Mouse (Mus musculus): ENCODE data around the gene Tmem131l. TPM values are rescaled to one million over a fixed set of nuclear protein-coding genes. Genes with fewer than 3 reads are reported as not detected.

Gene Tmem131l
- total and polyA plus RNA-seq, 2 experiments from 2014 or later: 22.5 to 37.3 TPM

GRCm38 (mm10) chr3:83865216-83865615, 174.8 kb downstream of the Tmem131l start:
- no peak overlapping the region for H3K4me3 ChIP-seq (ENCODE audit: low read depth, low read length)
- H3K27me3 ChIP-seq (ENCODE audit: insufficient read depth, low read length): no peaks in the 10 kb centered on the region
- no peaks in the 10 kb centered on the region for H3K4me1 ChIP-seq (ENCODE audit: insufficient read depth, low read length)
- DNase-seq (ENCODE audit: low spot score): no peak
- no peak overlapping the region for H3K9ac ChIP-seq (replicated peaks; ENCODE audit: low read length, poor library complexity, severe bottlenecking)
- WGBS: 93% methylated on average over 2 of the region's 2 CpGs
- H3K9me3 ChIP-seq (ENCODE audit: low read length): no peaks in the 10 kb centered on the region
- H3K4me2 ChIP-seq (ENCODE audit: low read depth, low read length, poor library complexity, severe bottlenecking): no peak overlapping the region
- H3K27ac ChIP-seq (ENCODE audit: low read depth, low read length): no peak overlapping the region
- no peaks in the 10 kb centered on the region for H3K36me3 ChIP-seq (ENCODE audit: insufficient read depth, low read length)
- no peak for ATAC-seq (ENCODE audit: low FRiP score)
- no peak for TF ChIP-seq CTCF (IDR thresholded peaks at IDR 0.05)

- 80% methylated on average over 9 of the region's 9 CpGs for WGBS
- Histone ChIP-seq H3K27ac (ENCODE audit: low read depth, low read length) (no peak overlapping the region), H3K4me3 (ENCODE audit: low read depth, low read length) (no peak overlapping the region)
Measured at GRCm38 (mm10) chr3:83864064-83864548, 175.9 kb downstream of the Tmem131l start.

GRCm38 (mm10) chr3:83862956-83863355, 177.0 kb downstream of the Tmem131l start:
- H3K9ac ChIP-seq (replicated peaks; ENCODE audit: low read length, poor library complexity, severe bottlenecking): no peak overlapping the region

More at GRCm38 (mm10) chr3:83864064-83864548, 175.9 kb downstream of the Tmem131l start:
- H3K4me2 ChIP-seq (ENCODE audit: low read depth, low read length, poor library complexity, severe bottlenecking): no peak overlapping the region
- no peak for TF ChIP-seq CTCF (IDR thresholded peaks at IDR 0.05)
- no peaks in the 10 kb centered on the region for H3K4me1 ChIP-seq (ENCODE audit: insufficient read depth, low read length)
- no peak overlapping the region for H3K9ac ChIP-seq (replicated peaks; ENCODE audit: low read length, poor library complexity, severe bottlenecking)
- no peaks in the 10 kb centered on the region for H3K27me3 ChIP-seq (ENCODE audit: insufficient read depth, low read length)
- DNase-seq (ENCODE audit: low spot score) (no peak), ATAC-seq (ENCODE audit: low FRiP score) (no peak)
- H3K9me3 ChIP-seq (ENCODE audit: low read length): no peaks in the 10 kb centered on the region
- H3K36me3 ChIP-seq (ENCODE audit: insufficient read depth, low read length): no peaks in the 10 kb centered on the region

GRCm38 (mm10) chr3:83859595-83859994, 180.4 kb downstream of the Tmem131l start:
- H3K9ac ChIP-seq (replicated peaks; ENCODE audit: low read length, poor library complexity, severe bottlenecking): no peak overlapping the region
- TF ChIP-seq CTCF (IDR thresholded peaks at IDR 0.05): no peak
- 85% methylated on average over 7 of the region's 7 CpGs for WGBS
- no peaks in the 10 kb centered on the region for H3K36me3 ChIP-seq (ENCODE audit: insufficient read depth, low read length)
- H3K9me3 ChIP-seq (ENCODE audit: low read length): no peaks in the 10 kb centered on the region
- ATAC-seq (ENCODE audit: low FRiP score) (no peak), DNase-seq (ENCODE audit: low spot score) (no peak)
- no peaks in the 10 kb centered on the region for H3K4me1 ChIP-seq (ENCODE audit: insufficient read depth, low read length)
- no peak overlapping the region for H3K4me3 ChIP-seq (ENCODE audit: low read depth, low read length)
- no peaks in the 10 kb centered on the region for H3K27me3 ChIP-seq (ENCODE audit: insufficient read depth, low read length)
- no peak overlapping the region for H3K4me2 ChIP-seq (ENCODE audit: low read depth, low read length, poor library complexity, severe bottlenecking)
- H3K27ac ChIP-seq (ENCODE audit: low read depth, low read length): no peak overlapping the region

More at GRCm38 (mm10) chr3:83862956-83863355, 177.0 kb downstream of the Tmem131l start:
- no peaks in the 10 kb centered on the region for H3K9me3 ChIP-seq (ENCODE audit: low read length)
- no peak for TF ChIP-seq CTCF (IDR thresholded peaks at IDR 0.05)
- DNase-seq (ENCODE audit: low spot score): no peak
- 47% methylated on average over 1 of the region's 1 CpGs for WGBS
- no peak overlapping the region for H3K4me2 ChIP-seq (ENCODE audit: low read depth, low read length, poor library complexity, severe bottlenecking)
- H3K4me3 ChIP-seq (ENCODE audit: low read depth, low read length): no peak overlapping the region
- no peak overlapping the region for H3K27ac ChIP-seq (ENCODE audit: low read depth, low read length)
- H3K4me1 ChIP-seq (ENCODE audit: insufficient read depth, low read length): no peaks in the 10 kb centered on the region
- no peaks in the 10 kb centered on the region for H3K36me3 ChIP-seq (ENCODE audit: insufficient read depth, low read length)
- ATAC-seq (ENCODE audit: low FRiP score): no peak
- H3K27me3 ChIP-seq (ENCODE audit: insufficient read depth, low read length): no peaks in the 10 kb centered on the region

- Histone ChIP-seq H3K9me3 (ENCODE audit: low read length) (no peaks in the 10 kb centered on the region), H3K4me3 (ENCODE audit: low read depth, low read length) (no peak overlapping the region), H3K27ac (ENCODE audit: low read depth, low read length) (no peak overlapping the region), H3K4me2 (ENCODE audit: low read depth, low read length, poor library complexity, severe bottlenecking) (no peak overlapping the region), H3K4me1 (ENCODE audit: insufficient read depth, low read length) (no peaks in the 10 kb centered on the region), H3K27me3 (ENCODE audit: insufficient read depth, low read length) (no peaks in the 10 kb centered on the region), H3K9ac (replicated peaks; ENCODE audit: low read length, poor library complexity, severe bottlenecking) (no peak overlapping the region), H3K36me3 (ENCODE audit: insufficient read depth, low read length) (no peaks in the 10 kb centered on the region)
- ATAC-seq (ENCODE audit: low FRiP score) (no peak), DNase-seq (ENCODE audit: low spot score) (no peak)
- TF ChIP-seq CTCF (IDR thresholded peaks at IDR 0.05): no peak
- 55% methylated on average over 3 of the region's 3 CpGs for WGBS
Measured at GRCm38 (mm10) chr3:83859071-83859470, 180.9 kb downstream of the Tmem131l start.

- TF ChIP-seq CTCF (IDR thresholded peaks at IDR 0.05): no peak
- no peak overlapping the region for H3K4me2 ChIP-seq (ENCODE audit: low read depth, low read length, poor library complexity, severe bottlenecking)
- no peak overlapping the region for H3K9ac ChIP-seq (replicated peaks; ENCODE audit: low read length, poor library complexity, severe bottlenecking)
- DNase-seq (ENCODE audit: low spot score) (no peak), ATAC-seq (ENCODE audit: low FRiP score) (no peak)
- H3K27me3 ChIP-seq (ENCODE audit: insufficient read depth, low read length): no peaks in the 10 kb centered on the region
- no peak overlapping the region for H3K27ac ChIP-seq (ENCODE audit: low read depth, low read length)
- no peaks in the 10 kb centered on the region for H3K4me1 ChIP-seq (ENCODE audit: insufficient read depth, low read length)
- H3K36me3 ChIP-seq (ENCODE audit: insufficient read depth, low read length): no peaks in the 10 kb centered on the region
- H3K4me3 ChIP-seq (ENCODE audit: low read depth, low read length): no peak overlapping the region
- WGBS: 97% methylated on average over 13 of the region's 13 CpGs
- no peaks in the 10 kb centered on the region for H3K9me3 ChIP-seq (ENCODE audit: low read length)
Measured at GRCm38 (mm10) chr3:83857621-83858020, 182.4 kb downstream of the Tmem131l start.

Measured in midbrain, postnatal 0 days (tissue).